Mouse (Mus musculus): Measurements from ENCODE around the gene Slc39a13. TPM values are rescaled to one million over a fixed set of nuclear protein-coding genes. Genes with fewer than 3 reads are reported as not detected.

The Slc39a13 gene
- 10 to 100 TPM; 43.0 to 46.0 TPM for total RNA-seq (2023)

DNA sequence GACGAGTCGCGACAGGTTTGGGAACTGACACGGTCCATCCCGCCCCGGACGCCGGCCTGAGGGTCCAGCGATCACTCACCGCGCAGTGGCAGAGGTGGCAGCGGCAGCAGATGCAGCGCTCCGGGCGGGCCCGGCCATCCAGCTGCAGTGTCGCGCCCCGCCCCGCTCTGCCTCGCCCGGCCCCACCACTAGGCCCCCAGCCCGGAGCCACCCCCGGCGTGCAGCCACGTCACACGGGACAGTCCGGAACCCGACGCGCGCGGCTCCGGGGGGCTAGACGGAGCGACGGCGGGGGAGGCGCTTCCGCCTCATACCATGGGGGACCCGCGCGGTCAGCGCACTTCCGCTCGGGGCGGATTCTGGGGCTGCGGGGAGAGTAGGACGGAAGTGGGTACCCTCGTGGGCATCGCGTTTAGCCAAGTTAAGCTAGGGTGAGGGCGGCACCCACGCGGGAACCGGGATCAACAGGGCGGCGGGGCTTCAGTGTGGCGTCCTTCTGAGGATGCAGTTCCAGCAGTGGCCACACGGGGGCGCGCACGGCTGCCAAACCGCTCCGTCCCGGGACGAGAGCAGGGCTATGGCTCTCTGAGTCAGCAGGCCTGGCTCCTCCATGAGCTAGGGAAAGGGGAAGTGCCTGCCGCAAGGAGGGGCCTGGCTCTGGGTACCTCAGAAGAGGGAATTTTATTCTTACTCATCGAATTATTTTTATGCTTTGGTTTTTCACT, at the start of gene Slc39a13:
Gene Slc39a13 (minus strand): TSS at position 342 of the 725 bp plus-strand sequence.

DNA sequence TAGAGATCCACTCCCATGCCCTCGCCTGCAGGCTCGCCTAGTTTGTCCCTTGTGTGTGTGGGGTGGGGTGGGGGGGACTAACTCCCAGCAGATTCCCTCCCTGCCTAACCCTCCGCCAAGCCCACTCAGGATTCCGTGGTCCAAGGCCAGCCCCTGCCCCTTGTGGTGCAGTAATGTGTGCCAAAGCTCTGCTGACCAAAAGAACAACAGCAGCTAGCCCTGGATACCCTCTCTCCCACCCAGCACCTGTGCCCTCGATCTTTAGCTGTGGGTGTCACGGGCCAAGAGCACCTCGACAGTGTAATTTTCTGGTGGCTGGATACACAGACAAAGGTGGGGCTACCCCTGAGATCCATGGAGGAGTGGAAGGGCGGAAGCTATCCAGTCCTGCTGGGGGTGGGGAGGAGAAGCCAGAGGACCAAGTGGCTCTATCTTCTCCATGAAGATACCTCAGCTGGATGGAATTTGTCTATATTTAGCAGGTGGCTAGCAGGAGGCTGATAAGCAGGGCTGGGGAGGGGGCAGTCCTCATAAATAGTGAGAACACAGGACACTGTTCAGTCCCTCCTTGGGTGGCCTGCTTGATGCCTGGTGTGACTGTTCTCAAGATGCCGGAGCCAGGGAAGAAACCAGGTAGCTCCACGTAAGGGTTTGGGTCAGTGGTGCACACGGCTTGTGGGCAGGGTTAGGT, 47.5 kb upstream of the Slc39a13 start, which contains the start of gene Mybpc3:
Gene Mybpc3 (plus strand): TSS at position 560 of the 691 bp plus-strand sequence.

DNA sequence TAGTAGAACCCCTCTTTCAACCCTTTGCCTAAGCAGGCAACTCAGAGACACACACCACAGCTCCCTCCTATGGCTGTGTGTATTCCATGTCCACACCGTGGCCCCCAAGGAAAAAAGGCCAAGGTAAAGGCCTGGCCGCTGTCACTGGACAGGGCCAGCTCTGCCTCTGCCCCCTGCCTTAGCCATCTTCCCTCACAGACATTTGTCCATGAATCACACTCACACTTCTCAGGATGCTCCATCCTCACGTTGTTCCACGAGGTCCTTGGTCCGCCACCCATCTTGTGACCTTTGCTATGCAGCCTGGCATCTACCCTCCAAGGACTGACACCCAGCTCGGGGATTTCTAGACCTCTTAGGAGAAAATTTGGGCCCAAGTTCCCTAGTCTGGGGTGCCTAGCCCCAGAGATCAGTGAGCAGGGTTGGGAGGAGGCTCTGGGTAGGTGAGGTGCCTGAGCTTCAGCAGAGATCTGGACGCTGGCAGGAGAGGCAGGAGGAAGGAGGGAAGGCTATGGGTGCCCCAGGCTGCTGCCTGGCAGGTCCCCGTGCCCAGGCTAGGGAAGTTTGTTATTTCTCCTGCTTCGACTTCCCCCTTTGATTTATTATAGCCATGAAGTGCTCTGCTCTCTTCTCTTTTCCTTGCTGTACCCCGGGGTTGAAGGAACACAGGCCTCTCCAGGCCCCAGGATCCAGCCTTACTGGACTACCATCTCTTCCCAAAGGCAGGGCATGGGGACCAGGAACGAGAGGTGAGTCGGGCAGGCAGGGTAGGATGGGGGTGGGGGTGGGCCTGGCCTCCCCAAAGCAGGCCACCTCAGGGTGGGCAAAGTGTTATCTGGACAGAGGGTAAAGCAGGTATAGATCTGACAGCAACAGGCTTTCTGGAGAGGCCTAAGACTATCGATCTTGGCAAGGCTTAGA, 11.8 kb upstream of the Slc39a13 start, which contains the start of gene Spi1:
Gene Spi1 (plus strand): TSS at position 616 of the 921 bp plus-strand sequence.

DNA sequence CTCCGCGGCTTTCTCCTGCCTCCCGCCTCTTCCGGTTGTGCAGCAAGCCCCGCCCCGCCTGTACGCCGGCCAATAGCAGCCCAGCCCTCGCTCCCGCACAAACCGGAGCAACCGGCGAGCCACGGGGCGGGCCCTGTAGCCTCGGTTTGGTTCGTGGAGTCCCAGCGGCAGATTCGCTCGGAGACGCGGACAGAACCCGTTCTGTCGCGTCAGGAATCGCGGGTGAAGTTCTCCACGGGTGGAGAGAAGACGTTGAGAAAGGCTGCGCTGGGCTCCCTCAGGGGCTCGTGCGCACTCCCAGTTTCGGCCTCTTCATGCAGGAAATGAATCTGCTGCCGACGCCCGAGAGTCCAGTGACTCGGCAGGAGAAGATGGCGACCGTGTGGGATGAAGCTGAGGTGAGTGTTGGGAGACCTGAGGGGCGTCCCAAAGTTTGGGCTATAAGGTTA, 16.3 kb downstream of the Slc39a13 start, which contains the start of gene Psmc3:
Gene Psmc3 (plus strand): TSS at position 76 of the 449 bp plus-strand sequence.

DNA sequence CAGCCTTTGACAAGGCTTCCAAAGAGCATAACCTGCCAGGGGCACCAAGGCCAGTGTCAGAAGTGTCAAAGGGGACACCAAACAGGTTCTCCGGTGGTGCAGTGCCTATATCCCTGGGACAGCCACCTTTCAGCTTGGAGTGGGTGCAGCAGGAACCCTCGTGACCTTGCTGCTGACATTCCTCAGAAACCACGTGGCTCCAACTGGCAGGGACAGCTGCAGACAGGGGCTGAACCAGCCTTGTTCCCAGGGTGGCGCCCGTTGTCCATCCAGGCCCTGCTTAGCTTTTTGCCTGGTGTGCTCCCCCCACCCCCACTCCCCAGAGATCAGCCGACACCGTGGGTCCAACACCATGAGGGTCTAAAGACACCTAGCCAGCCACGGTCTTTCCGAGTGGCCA, 34.8 kb downstream of the Slc39a13 start, which contains the start of gene Rapsn:
Gene Rapsn (plus strand): TSS at position 236 of the 400 bp plus-strand sequence.

Other genes starting within 250 kb of the Slc39a13 start
- 10 to 100 TPM; 80.9 to 86.8 TPM for gene Mtch2, start 223.3 kb downstream of the Slc39a13 start, total RNA-seq (2023)
- not detected for gene C1qtnf4, start 184.6 kb downstream of the Slc39a13 start, total RNA-seq (2023)
- gene Kbtbd4, start 165.7 kb downstream of the Slc39a13 start, total RNA-seq (2023) = 10 to 100 TPM; 10.3 to 12.7 TPM
- 10 to 100 TPM; 62.6 to 72.9 TPM for gene Ndufs3, start 165.6 kb downstream of the Slc39a13 start, total RNA-seq (2023)
- 10 to 100 TPM; 64.3 to 71.6 TPM for gene Celf1, start 130.0 kb downstream of the Slc39a13 start, total RNA-seq (2023)
- gene Rapsn, start 34.8 kb downstream of the Slc39a13 start, total RNA-seq (2023) = not detected
- 100 to 1,000 TPM; 107 to 121 TPM for gene Psmc3, start 16.4 kb downstream of the Slc39a13 start, total RNA-seq (2023)
- 100 to 1,000 TPM; 657 to 683 TPM for gene Spi1, start 12.0 kb upstream of the Slc39a13 start, total RNA-seq (2023)
- 1 to 10 TPM; 3.0 to 4.0 TPM for gene Mybpc3, start 47.7 kb upstream of the Slc39a13 start, total RNA-seq (2023)
- 100 to 1,000 TPM; 158 to 161 TPM for gene Madd, start 113.4 kb upstream of the Slc39a13 start, total RNA-seq (2023)
- gene Nr1h3, start 132.4 kb upstream of the Slc39a13 start, total RNA-seq (2023) = 100 to 1,000 TPM in 1 of 2 experiments, 10 to 100 TPM in 1; 93.4 to 101 TPM
- gene Acp2, start 132.5 kb upstream of the Slc39a13 start, total RNA-seq (2023) = 10 to 100 TPM; 85.0 to 92.8 TPM
- 1 to 10 TPM; 8.9 to 9.0 TPM for gene Ddb2, start 166.6 kb upstream of the Slc39a13 start, total RNA-seq (2023)
- not detected for gene Pacsin3, start 185.5 kb upstream of the Slc39a13 start, total RNA-seq (2023)
- 100 to 1,000 TPM; 107 to 114 TPM for gene Arfgap2, start 194.6 kb upstream of the Slc39a13 start, total RNA-seq (2023)

Measured in monocyte, adult 59 days (primary cell).